Mouse (Mus musculus) limb, embryonic 14.5 days (tissue): ENCODE measurements around the gene Socs5. TPM values are rescaled to one million over a fixed set of nuclear protein-coding genes. Genes with fewer than 3 reads are reported as not detected.

ENCODE experiments used
- ATAC-seq: fragments of 200-750 bp; cut with Nextera tagmentation; 2 replicates; pipeline ENCODE4 v1.8.0; 2017; ENCODE audit warnings: low read depth, moderate number of reproducible peaks, moderate TSS enrichment; ENCODE audit not compliant: low FRiP score
- DNase-seq: peaks from one replicate; pipeline ENCODE4 v3.0.0-alpha.2; 2015; ENCODE audit warnings: low spot score
- H3K27ac ChIP-seq: fragments of 300-500 bp; sonication (generic); replicated peaks from 2 replicates; pipeline ENCODE4 v1.5.1; 2014; ENCODE audit warnings: low read depth, mild to moderate bottlenecking, low read length, moderate library complexity, mixed read lengths
- H3K27me3 ChIP-seq: fragments of 300-500 bp; sonication (generic); 2 replicates; pipeline ENCODE4 v1.6.1; 2014; ENCODE audit warnings: low read length, mixed read lengths; ENCODE audit not compliant: control insufficient read depth, insufficient read depth
- H3K36me3 ChIP-seq: fragments of 300-500 bp; sonication (generic); 2 replicates; pipeline ENCODE4 v1.6.1; 2014; ENCODE audit warnings: mild to moderate bottlenecking, low read length, moderate library complexity, mixed read lengths; ENCODE audit not compliant: control insufficient read depth, insufficient read depth
- H3K4me1 ChIP-seq: fragments of 300-500 bp; sonication (generic); 2 replicates; pipeline ENCODE4 v1.6.1; 2014; ENCODE audit warnings: antibody characterized with exemption, low read length, mixed read lengths; ENCODE audit not compliant: control insufficient read depth, insufficient read depth
- H3K4me2 ChIP-seq: fragments of 300-500 bp; sonication (generic); replicated peaks from 2 replicates; pipeline ENCODE4 v1.6.1; 2014; ENCODE audit warnings: low read depth, mild to moderate bottlenecking, low read length, moderate library complexity; ENCODE audit not compliant: severe bottlenecking
- H3K4me3 ChIP-seq: fragments of 300-500 bp; sonication (generic); replicated peaks from 2 replicates; pipeline ENCODE4 v1.5.1; 2014; ENCODE audit warnings: low read length
- H3K9ac ChIP-seq: fragments of 300-500 bp; sonication (generic); 2 replicates; pipeline ENCODE4 v1.6.1; 2014; ENCODE audit warnings: mild to moderate bottlenecking, low read depth, low read length, moderate library complexity; ENCODE audit not compliant: severe bottlenecking
- H3K9me3 ChIP-seq: fragments of 300-500 bp; sonication (generic); 2 replicates; pipeline ENCODE4 v1.6.1; 2016; ENCODE audit warnings: low read length; ENCODE audit not compliant: control insufficient read depth
- POLR2A ChIP-seq: fragments of 200-500 bp; IDR thresholded peaks from 2 replicates; pipeline ENCODE4 v1.8.0; 2012; ENCODE audit warnings: inconsistent platforms, mild to moderate bottlenecking, moderate library complexity, borderline replicate concordance; ENCODE audit not compliant: insufficient read depth, insufficient read length; ENCODE audit errors: extremely low read depth
- WGBS: fragments of 180-500 bp; shearing (Covaris S2); extraction: QIAGEN DNeasy Blood & Tissue Kit; methylation state at CpG from one replicate; pipeline ENCODE4 v1.1.7; 2014; 5-methylcytosine and 5-hydroxymethylcytosine counted together
- polyA plus RNA-seq, 2 experiments: library from polyadenylated mRNA; depleted of rRNA in 1 of 2; stranded (reverse) in 1 of 2; unstranded in 1 of 2; fragments of >200 nt; fragmentation: Nextera tagmentation in 1 of 2; extraction: Ambion mirVana in 1 of 2; gene quantifications; 2 replicates each; pipeline versions ENCODE4 v1.2.1 to v1.2.3; 2012 to 2014

Gene Socs5
- polyA plus RNA-seq, 2 experiments, result 18.4 to 21.2 TPM

DNA sequence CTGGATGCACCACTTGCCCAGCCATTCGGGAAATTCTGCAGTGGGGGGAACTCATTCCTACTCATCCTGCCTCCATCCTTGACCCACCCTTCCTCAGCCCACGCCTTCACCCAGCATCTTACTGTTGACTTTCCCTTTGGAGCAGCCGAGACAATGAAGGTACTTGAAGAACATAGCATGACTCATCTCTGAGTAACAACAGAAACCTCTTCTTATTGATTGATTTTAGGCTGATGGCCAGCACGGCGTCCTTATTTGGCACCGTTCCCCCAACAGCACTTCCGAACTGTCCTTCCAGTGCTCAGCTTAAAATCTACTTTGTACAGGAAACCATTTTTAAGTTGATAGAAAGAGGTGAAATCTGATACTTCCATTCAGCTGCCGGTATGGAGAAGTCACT is 4.8 kb upstream of the Socs5 start:
- H3K4me3 ChIP-seq, result no peak overlapping the region
- no peak for TF ChIP-seq POLR2A
- no peak overlapping the region for H3K4me2 ChIP-seq

DNA sequence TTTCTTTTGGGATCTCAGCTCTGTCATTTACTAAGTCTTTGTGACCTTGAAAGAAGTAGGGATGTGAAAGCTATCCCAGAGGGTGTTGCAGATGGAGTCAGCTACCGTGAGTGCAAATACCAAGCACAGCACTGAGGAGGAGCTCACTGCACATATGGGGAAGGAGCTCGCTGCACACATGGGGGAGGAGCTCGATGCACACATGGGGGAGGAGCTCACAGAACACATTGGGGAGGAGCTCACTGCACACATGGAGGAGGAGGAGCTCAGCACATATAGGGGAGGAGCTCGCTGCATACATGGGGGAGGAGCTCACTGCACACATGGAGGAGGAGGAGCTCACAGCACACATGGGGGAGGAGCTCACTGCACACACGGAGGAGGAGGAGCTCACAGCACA is 4.4 kb upstream of the Socs5 start:
- Histone ChIP-seq H3K27me3 (no peaks in the 10 kb centered on the region), H3K36me3 (no peaks in the 10 kb centered on the region), H3K9me3 (no peaks in the 10 kb centered on the region), H3K9ac (no peak overlapping the region), H3K27ac (no peak overlapping the region), H3K4me3 (no peak overlapping the region), H3K4me2 (no peak overlapping the region), H3K4me1 (no peaks in the 10 kb centered on the region)
- TF ChIP-seq POLR2A, result no peak
- WGBS, result 68% methylated on average over 5 of the region's 5 CpGs
- DNase-seq (no peak), ATAC-seq (no peak)

More for the DNA sequence above, 4.8 kb upstream of the Socs5 start:
- no peak overlapping the region for H3K9ac ChIP-seq
- no peaks in the 10 kb centered on the region for H3K36me3 ChIP-seq
- no peak overlapping the region for H3K27ac ChIP-seq
- no peaks in the 10 kb centered on the region for H3K9me3 ChIP-seq
- DNase-seq (peak; percentile 18), ATAC-seq (no peak)
- no peaks in the 10 kb centered on the region for H3K27me3 ChIP-seq
- H3K4me1 ChIP-seq, result no peaks in the 10 kb centered on the region
- 66% methylated on average over 8 of the region's 8 CpGs for WGBS

DNA sequence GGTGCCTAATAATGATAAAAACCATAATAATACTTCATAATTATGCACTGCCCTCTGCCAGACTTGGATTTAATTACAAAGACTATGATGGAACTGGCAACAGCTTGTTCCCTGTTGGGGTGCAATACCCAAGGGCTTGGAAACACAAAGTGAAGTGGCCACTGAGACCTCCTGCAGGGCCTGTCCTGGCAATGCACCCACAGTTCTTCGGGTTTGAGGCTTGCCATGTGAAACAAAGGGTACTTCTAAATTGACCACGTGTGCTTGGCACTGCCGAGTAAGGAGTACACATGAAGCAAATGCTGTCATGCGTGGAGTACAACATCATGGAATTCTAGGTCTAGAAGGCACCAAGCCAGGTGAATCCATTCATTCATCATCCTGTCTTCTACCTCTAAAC is 3.2 kb upstream of the Socs5 start:
- 90% methylated on average over 4 of the region's 4 CpGs for WGBS

DNA sequence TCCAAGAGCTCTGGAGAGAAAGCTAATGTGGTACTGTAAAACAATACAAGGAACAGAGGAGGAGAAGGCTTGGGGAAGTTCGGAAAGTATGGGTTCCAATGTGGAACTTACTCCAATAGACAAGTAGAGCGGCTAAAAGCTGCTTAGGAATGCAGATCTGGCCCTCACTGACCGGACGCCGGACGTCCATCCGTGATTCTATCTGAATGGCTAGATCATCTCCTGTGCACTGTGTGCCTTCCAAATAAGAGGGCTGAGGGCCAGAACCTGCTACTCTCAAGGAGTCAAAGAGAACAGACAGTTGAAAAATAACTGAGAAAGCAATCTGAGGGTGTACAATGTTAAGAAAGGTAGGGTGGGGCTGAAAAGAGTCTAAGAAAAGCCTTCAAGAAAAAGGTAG is 1.5 kb upstream of the Socs5 start:
- Histone ChIP-seq H3K9me3 (no peaks in the 10 kb centered on the region), H3K27ac (no peak overlapping the region), H3K4me3 (no peak overlapping the region), H3K4me2 (peak overlapping the region; percentile 71), H3K27me3 (no peaks in the 10 kb centered on the region), H3K9ac (no peak overlapping the region), H3K36me3 (no peaks in the 10 kb centered on the region), H3K4me1 (peaks cover 13% of the 10 kb centered on the region)
- ATAC-seq (no peak), DNase-seq (no peak)
- WGBS, result 88% methylated on average over 7 of the region's 7 CpGs
- no peak for TF ChIP-seq POLR2A

More for the DNA sequence above, 3.2 kb upstream of the Socs5 start:
- Histone ChIP-seq H3K4me2 (no peak overlapping the region), H3K27ac (no peak overlapping the region), H3K9me3 (no peaks in the 10 kb centered on the region), H3K36me3 (no peaks in the 10 kb centered on the region), H3K9ac (no peak overlapping the region), H3K27me3 (no peaks in the 10 kb centered on the region), H3K4me1 (peaks cover 9% of the 10 kb centered on the region), H3K4me3 (no peak overlapping the region)
- DNase-seq, result no peak
- no peak for TF ChIP-seq POLR2A
- no peak for ATAC-seq

DNA sequence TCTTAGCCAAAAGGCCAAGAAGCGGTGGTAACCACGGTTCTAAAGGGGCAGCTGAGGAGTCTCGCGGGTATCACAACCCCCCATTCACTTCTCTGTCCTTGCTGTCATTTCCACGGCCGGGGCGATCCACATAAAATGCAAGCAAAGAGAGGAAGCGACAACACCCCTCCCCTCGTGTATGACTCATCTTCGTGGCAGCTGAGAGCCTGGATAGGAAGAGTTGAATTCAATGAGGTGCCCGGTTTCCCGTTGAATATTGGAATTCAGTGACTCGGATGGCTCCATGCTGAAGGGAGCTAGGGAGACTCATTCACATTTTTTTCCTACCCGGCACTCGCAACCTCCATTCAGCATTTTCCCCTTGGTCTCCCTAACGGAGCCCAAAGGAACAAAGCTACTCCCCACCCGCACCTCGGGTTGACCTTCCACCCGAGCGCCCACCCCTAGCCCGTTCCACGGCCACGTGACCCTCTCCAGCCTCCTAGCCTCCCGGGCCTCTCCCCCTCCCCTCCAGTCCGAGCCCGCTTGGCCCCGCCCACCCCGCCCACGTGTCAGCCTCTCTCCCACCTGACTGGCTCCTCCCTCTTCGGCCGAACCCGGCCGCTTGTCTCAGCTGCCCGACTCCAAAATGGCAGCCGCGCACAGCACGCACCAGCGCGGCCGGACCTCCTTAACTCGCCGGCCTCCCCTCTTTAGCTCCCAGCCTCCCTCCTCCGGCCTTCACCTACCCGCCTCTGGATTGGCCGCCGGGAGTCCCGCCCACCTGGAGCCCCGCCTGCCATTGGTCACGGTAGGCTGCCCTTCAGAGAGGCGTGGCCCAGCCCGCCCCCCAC is 572 bp upstream of the Socs5 start:
- peak; percentile 97 for DNase-seq
- H3K9me3 ChIP-seq, result no peaks in the 10 kb centered on the region
- H3K27me3 ChIP-seq, result no peaks in the 10 kb centered on the region
- WGBS, result 2% methylated on average over 40 of the region's 51 CpGs
- peak overlapping the region; percentile 80 for H3K9ac ChIP-seq
- ATAC-seq, result peak; percentile 99
- peak; percentile 33; the same call in 1 of the 2 replicates for TF ChIP-seq POLR2A
- peak overlapping the region; percentile 40 for H3K27ac ChIP-seq
- H3K4me1 ChIP-seq, result peaks cover 13% of the 10 kb centered on the region
- peak overlapping the region; percentile 71 for H3K4me2 ChIP-seq
- H3K36me3 ChIP-seq, result no peaks in the 10 kb centered on the region
- peak overlapping the region; percentile 74 for H3K4me3 ChIP-seq
